Mouse (Mus musculus): ENCODE results near the gene Serpinh1. TPM values are rescaled to one million over a fixed set of nuclear protein-coding genes. Genes with fewer than 3 reads are reported as not detected.
A peak's percentile ranks its signal among the peaks of the same experiment; 100 is the strongest.
"Not testable (repeated sequence)": the region's sequence is repeated elsewhere in the genome, so short reads cannot be mapped to it uniquely, and the experiment has no call there.

The Serpinh1 gene
- polyA plus RNA-seq, 1 experiment from 2014 or later: 127 TPM

- no peaks in the 10 kb centered on the region for H3K36me3 ChIP-seq
- no peak overlapping the region for H3K27ac ChIP-seq
- no peak overlapping the region for H3K9ac ChIP-seq
- 58% methylated on average over 4 of the region's 4 CpGs for WGBS (ENCODE audit: insufficient replicate concordance)
- H3K9me3 ChIP-seq (replicated peaks): no peaks in the 10 kb centered on the region
- H3K4me3 ChIP-seq (replicated peaks): no peak overlapping the region
- H3K4me1 ChIP-seq (replicated peaks): peaks cover 14% of the 10 kb centered on the region
- peaks cover 31% of the 10 kb centered on the region for H3K27me3 ChIP-seq
- no peak for DNase-seq
- no peak overlapping the region for H3K4me2 ChIP-seq
- ATAC-seq (ENCODE audit: low read depth): no peak
Observed at GRCm38 (mm10) chr7:99386811-99387210, 33.8 kb upstream of the Serpinh1 start.

DNA sequence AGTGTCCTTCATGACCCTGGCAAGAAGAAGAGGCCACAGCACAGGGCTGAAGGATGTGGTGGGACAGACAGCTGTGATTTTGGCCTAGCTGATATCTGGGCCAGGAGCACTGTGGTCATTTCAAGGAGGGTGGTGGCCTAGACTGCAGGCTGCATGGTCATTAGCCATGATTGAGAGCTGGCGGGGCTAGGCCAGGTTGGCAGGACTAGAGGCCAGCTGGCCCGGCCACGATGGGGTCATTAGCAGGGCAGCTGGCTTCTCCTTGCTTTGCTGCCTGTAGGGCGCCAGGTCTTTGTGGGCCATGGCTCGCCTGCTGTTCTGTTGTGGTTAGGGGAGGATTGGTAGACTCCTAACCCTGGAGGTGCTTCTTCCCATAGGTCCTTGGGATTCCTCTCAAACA lies 33.0 kb upstream of the Serpinh1 start:
- ATAC-seq (ENCODE audit: low read depth) (no peak), DNase-seq (no peak)
- Histone ChIP-seq H3K27me3 (peaks cover 38% of the 10 kb centered on the region), H3K27ac (no peak overlapping the region), H3K9me3 (replicated peaks) (no peaks in the 10 kb centered on the region), H3K4me1 (replicated peaks) (peaks cover 20% of the 10 kb centered on the region), H3K4me2 (no peak overlapping the region), H3K9ac (no peak overlapping the region), H3K36me3 (no peaks in the 10 kb centered on the region), H3K4me3 (replicated peaks) (no peak overlapping the region)
- WGBS (ENCODE audit: insufficient replicate concordance): 71% methylated on average over 5 of the region's 5 CpGs

- no peaks in the 10 kb centered on the region for H3K9me3 ChIP-seq (replicated peaks)
- no peak overlapping the region for H3K4me2 ChIP-seq
- peaks cover 53% of the 10 kb centered on the region for H3K27me3 ChIP-seq
- no peak overlapping the region for H3K27ac ChIP-seq
- DNase-seq: no peak
- no peak overlapping the region for H3K9ac ChIP-seq
- 16% methylated on average over 4 of the region's 4 CpGs for WGBS (ENCODE audit: insufficient replicate concordance)
- peaks cover 25% of the 10 kb centered on the region for H3K4me1 ChIP-seq (replicated peaks)
- H3K36me3 ChIP-seq: no peaks in the 10 kb centered on the region
- no peak for ATAC-seq (ENCODE audit: low read depth)
- no peak overlapping the region for H3K4me3 ChIP-seq (replicated peaks)
Observed at GRCm38 (mm10) chr7:99384101-99384611, 31.1 kb upstream of the Serpinh1 start.

DNA sequence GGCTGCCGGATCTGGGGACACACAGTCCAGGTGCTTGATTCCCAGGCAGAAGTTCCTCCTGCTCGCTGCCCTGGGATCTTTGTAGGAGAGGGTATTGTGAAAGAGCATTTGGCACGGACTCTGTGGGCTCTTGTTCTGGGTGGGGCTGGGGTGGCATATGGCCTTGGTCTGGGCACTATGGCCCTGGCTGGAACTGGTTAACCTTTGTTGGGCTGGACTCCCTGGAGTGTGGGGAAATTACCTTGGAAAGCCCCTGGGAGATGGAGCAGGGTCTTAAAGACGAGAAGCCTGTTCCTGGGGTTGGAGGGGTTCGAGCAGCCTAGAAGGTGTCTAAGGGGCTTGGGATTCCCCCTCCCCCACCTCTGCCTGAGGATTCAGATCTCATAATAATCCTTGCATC lies 30.2 kb upstream of the Serpinh1 start:
- Histone ChIP-seq H3K9me3 (replicated peaks) (no peaks in the 10 kb centered on the region), H3K9ac (no peak overlapping the region), H3K27me3 (peaks cover 59% of the 10 kb centered on the region), H3K27ac (no peak overlapping the region), H3K36me3 (no peaks in the 10 kb centered on the region), H3K4me2 (0 out of 2 replicates have a peak overlapping the region, but pooled peaks have one; percentile 83), H3K4me3 (replicated peaks) (0 out of 2 replicates have a peak overlapping the region, but pooled peaks have one; percentile 58), H3K4me1 (replicated peaks) (peaks cover 25% of the 10 kb centered on the region)
- WGBS (ENCODE audit: insufficient replicate concordance): 48% methylated on average over 5 of the region's 5 CpGs
- ATAC-seq (ENCODE audit: low read depth) (no peak), DNase-seq (no peak)

DNA sequence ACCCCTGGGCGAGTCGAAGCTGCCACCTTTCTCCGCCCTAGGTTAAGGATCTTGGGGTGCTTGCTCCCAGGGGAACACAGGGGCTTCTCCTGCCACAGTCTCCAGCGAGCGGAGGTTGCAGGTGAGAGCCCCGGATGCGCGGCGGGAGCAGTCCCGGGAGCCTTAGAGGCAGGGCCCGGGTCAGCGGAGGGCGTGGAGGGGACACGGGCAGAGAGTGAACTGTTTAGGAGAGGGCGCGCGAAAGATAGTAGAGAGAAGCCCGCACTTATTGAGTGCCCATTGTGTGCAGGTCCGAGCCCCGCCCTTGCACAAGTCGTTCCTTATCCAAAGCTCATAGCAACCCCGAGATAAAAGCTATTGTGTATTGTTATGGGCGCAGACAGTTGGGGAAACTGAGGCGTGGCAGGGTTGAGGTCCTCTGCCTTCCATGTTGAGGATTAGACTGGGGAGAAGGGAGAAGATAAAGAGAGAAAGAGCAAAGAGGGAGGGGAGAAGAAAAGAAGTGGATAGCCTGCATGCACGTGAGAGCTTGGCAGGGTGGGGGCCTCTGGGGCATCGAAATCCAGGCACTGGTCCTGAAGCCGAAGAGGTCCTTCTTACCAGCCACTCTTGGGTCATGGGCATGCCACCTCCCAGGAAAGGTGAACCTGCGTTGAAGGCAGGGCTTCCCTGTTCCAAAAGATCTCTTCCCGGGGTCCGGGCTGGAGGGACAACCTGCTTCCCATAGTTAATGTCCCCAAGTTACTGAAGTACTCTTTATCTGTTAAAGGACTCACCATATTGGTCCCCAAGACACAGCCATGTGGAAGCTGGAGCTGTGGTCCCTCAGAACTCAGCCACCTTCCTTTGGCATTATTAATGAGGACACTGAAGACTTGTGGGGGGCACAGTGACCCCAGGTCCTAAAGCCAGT lies 29.3 kb upstream of the Serpinh1 start:
- 5% methylated on average over 30 of the region's 30 CpGs for WGBS (ENCODE audit: insufficient replicate concordance)
- no peak for DNase-seq

GRCm38 (mm10) chr7:99381214-99382087 lies 28.4 kb upstream of the Serpinh1 start, which contains the start of gene Gdpd5:
Gdpd5 (plus strand) TSS chr7:99381414.
- no peak within 1 kb of the TSS for H3K27ac ChIP-seq
- no peaks in the 10 kb centered on the region for H3K9me3 ChIP-seq (replicated peaks)
- under 1% methylated on average over 70 of the region's 73 CpGs for WGBS (ENCODE audit: insufficient replicate concordance)
- peak within 1 kb of the TSS; percentile 83 for H3K4me2 ChIP-seq
- peaks cover 59% of the 10 kb centered on the region for H3K27me3 ChIP-seq
- H3K4me1 ChIP-seq (replicated peaks): peaks cover 19% of the 10 kb centered on the region
- peak within 1 kb of the TSS; percentile 58 for H3K4me3 ChIP-seq (replicated peaks)
- no peaks in the 10 kb centered on the region for H3K36me3 ChIP-seq
- DNase-seq: peak; percentile 95
- H3K9ac ChIP-seq: peak within 1 kb of the TSS; percentile 62
- peak; percentile 94 for ATAC-seq (ENCODE audit: low read depth)

More for the DNA sequence above, 29.3 kb upstream of the Serpinh1 start:
- Histone ChIP-seq H3K4me1 (replicated peaks) (peaks cover 20% of the 10 kb centered on the region), H3K36me3 (no peaks in the 10 kb centered on the region), H3K27ac (no peak overlapping the region), H3K9ac (peak overlapping the region; percentile 62), H3K4me2 (peak overlapping the region; percentile 83), H3K9me3 (replicated peaks) (no peaks in the 10 kb centered on the region), H3K4me3 (replicated peaks) (peak overlapping the region; percentile 58), H3K27me3 (peaks cover 59% of the 10 kb centered on the region)
- ATAC-seq (ENCODE audit: low read depth): no peak

- 1% methylated on average over 24 of the region's 24 CpGs for WGBS (ENCODE audit: insufficient replicate concordance)
- Histone ChIP-seq H3K4me2 (peak overlapping the region; percentile 83), H3K4me3 (replicated peaks) (peak overlapping the region; percentile 58), H3K27ac (no peak overlapping the region), H3K27me3 (peaks cover 56% of the 10 kb centered on the region), H3K9me3 (replicated peaks) (no peaks in the 10 kb centered on the region), H3K9ac (peak overlapping the region; percentile 45), H3K36me3 (no peaks in the 10 kb centered on the region), H3K4me1 (replicated peaks) (peaks cover 19% of the 10 kb centered on the region)
- DNase-seq (no peak), ATAC-seq (ENCODE audit: low read depth) (peak; percentile 63)
Observed at GRCm38 (mm10) chr7:99380491-99381213, 27.6 kb upstream of the Serpinh1 start.

DNA sequence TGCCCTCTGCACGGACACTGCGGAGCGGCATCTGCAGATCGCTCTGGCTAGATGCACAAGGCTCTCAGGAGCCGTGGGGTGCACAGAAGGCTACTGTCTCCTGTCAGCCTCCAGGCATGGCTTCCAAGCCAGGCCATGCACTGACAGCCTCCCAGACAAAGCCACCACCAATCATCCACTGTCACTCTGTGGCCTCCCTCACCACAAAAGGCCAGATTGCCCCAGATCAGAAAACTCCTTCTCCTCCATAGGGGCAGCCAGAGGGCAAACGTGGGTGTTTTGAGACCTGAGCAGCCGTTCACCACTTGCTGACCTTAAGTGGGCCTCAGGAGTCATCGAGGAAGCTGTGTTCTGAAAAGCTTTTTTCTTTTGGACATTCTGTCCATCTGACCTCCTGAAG lies 25.8 kb upstream of the Serpinh1 start:
- 62% methylated on average over 8 of the region's 8 CpGs for WGBS (ENCODE audit: insufficient replicate concordance)
- H3K27ac ChIP-seq: no peak overlapping the region
- no peaks in the 10 kb centered on the region for H3K9me3 ChIP-seq (replicated peaks)
- H3K4me1 ChIP-seq (replicated peaks): peaks cover 19% of the 10 kb centered on the region
- H3K4me2 ChIP-seq: no peak overlapping the region
- DNase-seq (no peak), ATAC-seq (ENCODE audit: low read depth) (no peak)
- H3K4me3 ChIP-seq (replicated peaks): no peak overlapping the region
- peaks cover 54% of the 10 kb centered on the region for H3K27me3 ChIP-seq
- no peak overlapping the region for H3K9ac ChIP-seq
- no peaks in the 10 kb centered on the region for H3K36me3 ChIP-seq

- Histone ChIP-seq H3K36me3 (no peaks in the 10 kb centered on the region), H3K27ac (no peak overlapping the region), H3K4me3 (replicated peaks) (no peak overlapping the region), H3K27me3 (peaks cover 34% of the 10 kb centered on the region), H3K4me1 (replicated peaks) (0 out of 2 replicates have a peak, but pooled peaks cover under 1% of the 10 kb centered on the region), H3K9me3 (replicated peaks) (no peaks in the 10 kb centered on the region), H3K9ac (no peak overlapping the region), H3K4me2 (no peak overlapping the region)
- DNase-seq (peak; percentile 50), ATAC-seq (ENCODE audit: low read depth) (no peak)
- 5% methylated on average over 4 of the region's 4 CpGs for WGBS (ENCODE audit: insufficient replicate concordance)
Observed at GRCm38 (mm10) chr7:99375455-99375854, 22.4 kb upstream of the Serpinh1 start.

- H3K27ac ChIP-seq; DNase-seq; H3K4me3 ChIP-seq (replicated peaks); ATAC-seq (ENCODE audit: low read depth); H3K4me2 ChIP-seq; H3K36me3 ChIP-seq; H3K9ac ChIP-seq; H3K9me3 ChIP-seq (replicated peaks); H3K4me1 ChIP-seq (replicated peaks): not testable (repeated sequence)
- H3K27me3 ChIP-seq: peaks cover 23% of the 10 kb centered on the region
- WGBS (ENCODE audit: insufficient replicate concordance): 60% methylated on average over 3 of the region's 3 CpGs
Observed at GRCm38 (mm10) chr7:99374325-99374724, 21.3 kb upstream of the Serpinh1 start.

All from liver, embryonic 13.5 days (tissue).